Mouse (Mus musculus) bone marrow, adult 2 months (tissue): ENCODE measurements around the gene Gtf3c4.
A peak's percentile ranks its signal among the peaks of the same experiment; 100 is the strongest.

ENCODE experiments used
- CTCF ChIP-seq: fragments of 200-500 bp; IDR thresholded peaks from 2 replicates; pipeline ENCODE4 v1.5.1; 2011; ENCODE audit warnings: low read length, control low read depth; ENCODE audit not compliant: control insufficient read depth, insufficient read depth
- POLR2A ChIP-seq: fragments of 200-500 bp; IDR thresholded peaks from 2 replicates; pipeline ENCODE4 v1.6.1; 2011; ENCODE audit warnings: low read depth, mild to moderate bottlenecking, control low read depth, low read length, borderline replicate concordance; ENCODE audit not compliant: control insufficient read depth

DNA sequence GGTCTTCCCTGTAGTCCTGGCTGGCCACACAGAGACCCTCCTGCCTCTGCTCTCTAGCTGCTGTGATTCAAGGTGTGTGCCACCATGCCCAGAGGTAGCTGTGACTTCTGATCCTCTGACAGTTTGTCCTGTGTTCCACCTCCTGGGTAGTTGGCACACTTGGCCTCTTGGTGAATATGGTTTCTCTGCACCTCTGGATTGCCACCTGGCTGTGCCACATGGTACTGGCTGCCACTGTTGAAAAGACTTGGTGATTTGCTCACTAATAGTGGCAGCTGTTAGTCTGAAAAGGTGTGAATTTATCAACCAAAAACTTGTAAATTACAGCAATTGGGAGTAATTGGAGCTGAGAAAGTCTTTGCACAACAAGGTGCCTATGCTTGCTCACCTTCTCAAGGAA is 23.7 kb upstream of the Gtf3c4 start:
- peak; percentile 29 for TF ChIP-seq CTCF
- TF ChIP-seq POLR2A, result no peak
